Mouse (Mus musculus) ES-Bruce4 (cell line): ENCODE results near the gene Cog5. TPM values are rescaled to one million over a fixed set of nuclear protein-coding genes. Genes with fewer than 3 reads are reported as not detected.

Experiments used
- H3K27ac ChIP-seq: 2 replicates; pipeline ENCODE4 v1.5.1; 2012; ENCODE audit warnings: low read length, inconsistent platforms; ENCODE audit not compliant: insufficient read depth
- H3K27me3 ChIP-seq: 2 replicates; pipeline ENCODE4 v1.6.1; 2012; ENCODE audit warnings: mild to moderate bottlenecking, low read length, inconsistent platforms; ENCODE audit not compliant: control insufficient read depth, poor library complexity, insufficient read depth, severe bottlenecking
- H3K36me3 ChIP-seq: 2 replicates; pipeline ENCODE4 v1.6.1; 2012; ENCODE audit warnings: inconsistent platforms, mild to moderate bottlenecking, low read length, moderate library complexity; ENCODE audit not compliant: control insufficient read depth, poor library complexity, insufficient read depth, severe bottlenecking
- H3K4me1 ChIP-seq: one replicate; pipeline ENCODE4 v1.8.1; 2011; ENCODE audit warnings: low read length; ENCODE audit not compliant: control insufficient read depth, insufficient read depth
- H3K4me3 ChIP-seq: 2 replicates; pipeline ENCODE4 v1.5.1; 2011; ENCODE audit warnings: low read depth, mild to moderate bottlenecking, low read length
- H3K9ac ChIP-seq: 2 replicates; pipeline ENCODE4 v1.6.1; 2012; ENCODE audit warnings: low read depth, mild to moderate bottlenecking, inconsistent platforms; ENCODE audit not compliant: poor library complexity, severe bottlenecking
- H3K9me3 ChIP-seq: replicated peaks from 2 replicates; pipeline ENCODE4 v1.6.1; 2012; ENCODE audit warnings: mild to moderate bottlenecking, low read length, inconsistent platforms; ENCODE audit not compliant: control insufficient read depth, poor library complexity, insufficient read depth, severe bottlenecking
- CTCF ChIP-seq: IDR thresholded peaks from one replicate; pipeline ENCODE4 v1.8.1; 2011; ENCODE audit warnings: low read depth, low read length
- EP300 ChIP-seq: IDR thresholded peaks from 2 replicates; pipeline ENCODE4 v1.6.1; 2011; ENCODE audit warnings: low read depth, low read length; ENCODE audit not compliant: insufficient read depth
- POLR2A ChIP-seq: IDR thresholded peaks from one replicate; pipeline ENCODE4 v1.8.1; 2011; ENCODE audit warnings: low read length; ENCODE audit not compliant: insufficient read depth
- polyA plus RNA-seq: library from polyadenylated mRNA; stranded (reverse); fragments of >200 nt; gene quantifications from 2 replicates; pipeline ENCODE4 v1.2.4, GENCODE M21; 2011; ENCODE audit warnings: low read depth; ENCODE audit not compliant: missing spikeins, insufficient read depth, insufficient read length

The Cog5 gene
- polyA plus RNA-seq, 1 experiment: 50.6 TPM

DNA sequence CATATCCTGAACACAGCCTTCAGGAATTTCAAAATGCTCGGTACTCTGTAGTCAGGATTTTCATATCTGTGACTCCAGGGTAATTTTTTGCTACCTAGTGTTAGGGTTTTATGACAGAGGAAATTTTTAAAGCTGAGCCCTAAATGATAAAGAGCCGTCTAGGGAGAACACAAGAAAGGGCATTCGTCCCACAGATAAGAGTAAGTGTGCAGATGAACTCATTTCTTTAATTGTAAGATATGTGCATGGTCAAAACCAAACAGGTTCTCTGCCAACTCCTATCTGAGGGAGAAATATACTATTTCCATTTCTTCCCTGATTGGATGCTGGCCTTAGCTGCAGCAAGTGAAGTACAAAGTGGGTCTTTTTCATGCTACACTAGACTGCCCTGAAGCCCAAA lies 269.5 kb downstream of the Cog5 start:
- Histone ChIP-seq H3K36me3 (peaks cover 9% of the 10 kb centered on the region), H3K9me3 (no peaks in the 10 kb centered on the region), H3K9ac (no peak overlapping the region), H3K27me3 (no peaks in the 10 kb centered on the region), H3K27ac (no peak overlapping the region), H3K4me3 (no peak overlapping the region), H3K4me1 (no peaks in the 10 kb centered on the region)
- TF ChIP-seq CTCF (no peak), POLR2A (no peak), EP300 (no peak)

DNA sequence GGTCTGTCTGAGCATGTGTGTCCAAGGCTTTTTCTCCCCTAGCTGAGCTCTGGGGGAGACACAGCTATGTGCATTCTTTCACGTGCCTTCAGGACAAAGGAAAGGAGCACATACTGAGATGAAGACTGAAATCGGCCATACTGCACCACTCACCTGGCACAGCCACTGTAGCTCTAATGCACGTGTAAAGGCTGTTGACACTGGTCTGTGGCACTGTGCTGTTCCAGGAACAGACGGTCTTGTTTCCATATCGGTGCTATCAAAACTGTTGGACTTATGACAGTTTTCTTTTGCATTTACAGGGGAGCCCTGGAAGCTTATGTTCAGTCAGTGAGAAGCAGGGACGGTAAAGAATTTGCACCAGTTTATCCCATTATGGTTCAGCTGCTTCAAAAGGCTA lies 270.7 kb downstream of the Cog5 start:
- TF ChIP-seq POLR2A (no peak), EP300 (no peak), CTCF (no peak)
- H3K27ac ChIP-seq: no peak overlapping the region

DNA sequence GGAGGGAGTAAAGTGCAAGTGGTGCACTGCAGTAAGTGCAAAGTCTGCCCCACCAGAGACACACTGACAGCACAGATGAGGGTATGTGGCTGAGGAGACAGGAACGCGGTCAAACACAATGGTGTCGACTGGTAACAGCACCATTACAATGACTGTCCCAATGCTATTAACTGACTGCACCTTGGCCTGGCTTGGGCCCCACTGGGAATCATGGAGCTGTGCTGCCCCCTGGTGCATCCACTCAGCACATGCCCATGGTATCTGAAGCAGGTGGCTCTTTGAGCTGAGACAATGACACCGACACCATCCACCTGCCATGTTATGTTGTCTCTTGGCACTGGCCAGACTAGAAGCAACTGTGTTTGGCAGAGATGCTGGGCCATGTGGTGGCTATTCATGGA lies 272.0 kb downstream of the Cog5 start:
- peaks cover 29% of the 10 kb centered on the region for H3K36me3 ChIP-seq

More for the DNA sequence above, 270.7 kb downstream of the Cog5 start:
- no peak overlapping the region for H3K4me3 ChIP-seq
- H3K9ac ChIP-seq: no peak overlapping the region
- peaks cover 17% of the 10 kb centered on the region for H3K36me3 ChIP-seq
- H3K9me3 ChIP-seq: no peaks in the 10 kb centered on the region
- H3K27me3 ChIP-seq: no peaks in the 10 kb centered on the region
- no peaks in the 10 kb centered on the region for H3K4me1 ChIP-seq

DNA sequence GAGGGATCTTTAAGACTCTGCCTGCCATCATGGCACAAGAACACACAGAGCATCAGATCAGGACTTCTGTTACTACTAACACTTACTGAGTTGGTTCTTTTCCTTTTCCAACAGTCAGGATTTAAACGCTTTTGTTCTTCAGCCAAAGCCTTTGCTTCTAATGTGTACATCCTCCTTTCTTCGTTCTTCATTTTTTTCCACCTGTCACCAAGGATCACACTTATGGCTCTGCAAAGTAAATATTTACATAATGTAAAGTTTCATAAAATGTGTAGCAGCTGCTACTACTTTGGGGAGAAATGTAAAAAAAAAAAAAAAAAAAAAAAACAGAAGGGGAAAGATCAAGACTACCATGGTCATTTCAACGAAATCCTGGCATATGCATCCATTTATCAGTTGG lies 273.8 kb downstream of the Cog5 start:
- Histone ChIP-seq H3K9me3 (no peaks in the 10 kb centered on the region), H3K9ac (no peak overlapping the region), H3K36me3 (peaks cover 34% of the 10 kb centered on the region), H3K4me1 (no peaks in the 10 kb centered on the region), H3K27me3 (no peaks in the 10 kb centered on the region), H3K27ac (no peak overlapping the region), H3K4me3 (no peak overlapping the region)
- TF ChIP-seq EP300 (no peak), CTCF (no peak)

More for the DNA sequence above, 272.0 kb downstream of the Cog5 start:
- no peaks in the 10 kb centered on the region for H3K9me3 ChIP-seq
- TF ChIP-seq POLR2A (no peak), CTCF (peak; percentile 84)
- H3K4me3 ChIP-seq: no peak overlapping the region
- no peaks in the 10 kb centered on the region for H3K27me3 ChIP-seq
- no peak overlapping the region for H3K9ac ChIP-seq
- H3K27ac ChIP-seq: no peak overlapping the region
- H3K4me1 ChIP-seq: no peaks in the 10 kb centered on the region

DNA sequence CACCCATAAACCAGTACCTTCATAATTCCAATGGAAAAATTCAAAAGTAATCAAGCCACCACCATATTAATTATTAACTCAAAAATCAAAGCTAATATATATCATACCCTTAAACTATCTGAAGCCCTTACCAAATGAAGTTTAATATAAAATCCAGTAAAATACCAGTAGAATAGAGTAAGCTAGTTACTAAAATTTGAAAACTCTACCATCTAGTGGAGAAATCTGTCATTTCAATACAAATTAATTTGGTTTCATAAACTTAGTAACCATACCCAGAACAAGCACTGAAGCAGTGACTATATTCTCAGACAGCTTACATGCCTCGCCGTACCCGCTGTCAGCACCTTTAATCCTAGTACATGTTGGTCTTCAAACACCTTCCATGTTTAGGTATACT lies 277.1 kb downstream of the Cog5 start:
- peaks cover 48% of the 10 kb centered on the region for H3K36me3 ChIP-seq
- H3K27me3 ChIP-seq: no peaks in the 10 kb centered on the region
- no peak overlapping the region for H3K27ac ChIP-seq
- no peak for TF ChIP-seq EP300
- no peak for TF ChIP-seq CTCF
- TF ChIP-seq POLR2A: no peak
- no peak overlapping the region for H3K4me3 ChIP-seq
- no peaks in the 10 kb centered on the region for H3K9me3 ChIP-seq
- H3K4me1 ChIP-seq: no peaks in the 10 kb centered on the region
- H3K9ac ChIP-seq: no peak overlapping the region

DNA sequence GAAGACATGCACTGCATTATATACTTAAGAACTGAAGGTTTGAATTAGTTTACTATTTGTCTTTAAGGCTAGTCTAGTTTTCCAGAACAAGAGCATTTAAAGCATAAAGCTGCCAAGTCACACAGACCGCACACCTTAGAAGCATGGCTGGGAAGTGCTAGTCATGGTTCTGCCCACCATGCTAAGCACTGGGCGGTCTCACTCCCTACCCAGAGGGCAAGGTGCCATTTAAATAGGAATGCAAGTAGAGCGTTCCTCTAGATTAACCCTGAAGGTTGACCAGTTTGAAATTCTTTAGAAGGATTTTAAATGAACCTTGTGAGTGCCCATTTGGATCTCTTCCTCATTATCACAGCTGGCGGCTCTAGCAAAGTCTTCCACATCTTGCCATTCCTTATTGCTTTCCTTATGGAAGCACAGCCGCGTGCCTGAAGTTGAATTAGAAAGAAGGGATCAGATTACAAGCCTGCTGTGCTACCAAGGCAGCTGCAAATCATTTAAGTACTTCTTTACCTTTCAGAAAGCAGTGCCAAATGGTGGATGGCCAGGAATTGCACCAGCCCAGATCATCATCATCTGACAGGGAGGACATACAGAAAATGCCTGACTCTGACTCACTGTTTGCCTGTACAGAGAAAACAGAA lies 282.1 kb downstream of the Cog5 start:
- no peaks in the 10 kb centered on the region for H3K4me1 ChIP-seq
- no peaks in the 10 kb centered on the region for H3K9me3 ChIP-seq
- H3K27ac ChIP-seq: no peak overlapping the region
- peaks cover 48% of the 10 kb centered on the region for H3K36me3 ChIP-seq
- H3K27me3 ChIP-seq: no peaks in the 10 kb centered on the region
- no peak overlapping the region for H3K4me3 ChIP-seq
- H3K9ac ChIP-seq: no peak overlapping the region
- TF ChIP-seq CTCF (no peak), POLR2A (no peak), EP300 (0 out of 2 replicates have a peak, but pooled peaks have one; percentile 52)
